ENCODE assay signal across 8 mouse cellular contexts in genomic region chr4:136892811-136893210, GRCm38 (mm10). TPM values are rescaled to one million over a fixed set of nuclear protein-coding genes. Genes with fewer than 3 reads are reported as not detected.
DNase-seq lines count a peak whose midpoint lies in the region; ATAC-seq lines count a peak whose summit lies in the region.

Gene C1qc, minus strand, starts transcription at chr4:136893065.

- no peak for DNase-seq in forebrain, embryonic 14.5 days (ENCODE audit: low spot score)
- no peak for DNase-seq in forebrain, embryonic 11.5 days (ENCODE audit: low spot score)
- no peak for DNase-seq in thymus, postnatal 0 days (ENCODE audit: low spot score)
- no peak for DNase-seq in thymus, postnatal 10 days (ENCODE audit: low spot score in 2 of 2)
- DNase-seq in hindbrain, embryonic 14.5 days (ENCODE audit: low spot score): no peak
- no peak for DNase-seq in yolk sac, embryonic 10.5 days (ENCODE audit: low spot score)

- H3K4me2 ChIP-seq in forebrain, embryonic 14.5 days (ENCODE audit: low read length): no peak within 1 kb of the TSS
- no peak within 1 kb of the TSS for H3K4me2 ChIP-seq in forebrain, embryonic 11.5 days (ENCODE audit: low read depth, low read length, severe bottlenecking)
- H3K4me2 ChIP-seq in hindbrain, embryonic 14.5 days (replicated peaks): no peak within 1 kb of the TSS
- no peak within 1 kb of the TSS for H3K4me2 ChIP-seq in liver, embryonic 12.5 days

- ATAC-seq in forebrain, embryonic 14.5 days: no peak
- ATAC-seq in forebrain, embryonic 11.5 days (replicated peaks; ENCODE audit: low FRiP score): no peak
- no peak for ATAC-seq in hindbrain, embryonic 14.5 days (ENCODE audit: low FRiP score)
- no peak for ATAC-seq in liver, embryonic 12.5 days
- no peak for ATAC-seq in CD4-positive, CD25-positive, alpha-beta regulatory T cell, adult 4 months

- WGBS in forebrain, embryonic 14.5 days: 65% methylated on average over 5 of the region's 5 CpGs
- 54% methylated on average over 5 of the region's 5 CpGs for WGBS in forebrain, embryonic 11.5 days
- 71% methylated on average over 5 of the region's 5 CpGs for WGBS in hindbrain, embryonic 14.5 days
- WGBS in liver, embryonic 12.5 days (ENCODE audit: insufficient replicate concordance): 26% methylated on average over 5 of the region's 5 CpGs

- no peak within 1 kb of the TSS for H3K4me3 ChIP-seq in forebrain, embryonic 14.5 days (ENCODE audit: low read depth, low read length)
- no peak within 1 kb of the TSS for H3K4me3 ChIP-seq in forebrain, embryonic 11.5 days (ENCODE audit: low read depth, low read length)
- no peak within 1 kb of the TSS for H3K4me3 ChIP-seq in hindbrain, embryonic 14.5 days (replicated peaks; ENCODE audit: low read length)
- H3K4me3 ChIP-seq in liver, embryonic 12.5 days: no peak within 1 kb of the TSS

- H3K9ac ChIP-seq in forebrain, embryonic 14.5 days (ENCODE audit: low read length): no peak within 1 kb of the TSS
- no peak within 1 kb of the TSS for H3K9ac ChIP-seq in forebrain, embryonic 11.5 days (ENCODE audit: low read length)
- no peak within 1 kb of the TSS for H3K9ac ChIP-seq in hindbrain, embryonic 14.5 days
- no peak within 1 kb of the TSS for H3K9ac ChIP-seq in liver, embryonic 12.5 days

- no peaks in the 10 kb centered on the region for H3K36me3 ChIP-seq in forebrain, embryonic 14.5 days (ENCODE audit: control insufficient read depth, insufficient read depth, low read length)
- H3K36me3 ChIP-seq in forebrain, embryonic 11.5 days (ENCODE audit: control insufficient read depth, insufficient read depth, low read length): no peaks in the 10 kb centered on the region
- H3K36me3 ChIP-seq in hindbrain, embryonic 14.5 days (replicated peaks; ENCODE audit: control insufficient read depth, insufficient read depth): no peaks in the 10 kb centered on the region
- H3K36me3 ChIP-seq in liver, embryonic 12.5 days: no peaks in the 10 kb centered on the region

- no peak within 1 kb of the TSS for H3K27ac ChIP-seq in forebrain, embryonic 14.5 days (ENCODE audit: low read depth, low read length)
- no peak within 1 kb of the TSS for H3K27ac ChIP-seq in forebrain, embryonic 11.5 days (ENCODE audit: low read depth, low read length)
- H3K27ac ChIP-seq in hindbrain, embryonic 14.5 days: no peak within 1 kb of the TSS
- H3K27ac ChIP-seq in liver, embryonic 12.5 days: no peak within 1 kb of the TSS

- H3K4me1 ChIP-seq in forebrain, embryonic 14.5 days (ENCODE audit: control insufficient read depth, insufficient read depth, low read length): no peaks in the 10 kb centered on the region
- H3K4me1 ChIP-seq in forebrain, embryonic 11.5 days (replicated peaks; ENCODE audit: control insufficient read depth, insufficient read depth, low read length): peaks cover 5% of the 10 kb centered on the region; the same call in 1 of the 2 replicates
- 0 out of 2 replicates have a peak, but pooled peaks cover 2% of the 10 kb centered on the region for H3K4me1 ChIP-seq in hindbrain, embryonic 14.5 days (replicated peaks; ENCODE audit: control insufficient read depth, insufficient read depth, low read length)
- no peaks in the 10 kb centered on the region for H3K4me1 ChIP-seq in liver, embryonic 12.5 days

- H3K9me3 ChIP-seq in forebrain, embryonic 14.5 days (replicated peaks; ENCODE audit: control insufficient read depth, low read length): no peaks in the 10 kb centered on the region
- no peaks in the 10 kb centered on the region for H3K9me3 ChIP-seq in forebrain, embryonic 11.5 days (ENCODE audit: control insufficient read depth, low read length)
- no peaks in the 10 kb centered on the region for H3K9me3 ChIP-seq in hindbrain, embryonic 14.5 days (ENCODE audit: control insufficient read depth, low read length)
- no peaks in the 10 kb centered on the region for H3K9me3 ChIP-seq in liver, embryonic 12.5 days (replicated peaks)

- H3K27me3 ChIP-seq in forebrain, embryonic 14.5 days (replicated peaks; ENCODE audit: control insufficient read depth, insufficient read depth, low read length): peaks cover 19% of the 10 kb centered on the region
- H3K27me3 ChIP-seq in forebrain, embryonic 11.5 days (ENCODE audit: control insufficient read depth, insufficient read depth, low read length): peaks cover 12% of the 10 kb centered on the region
- H3K27me3 ChIP-seq in hindbrain, embryonic 14.5 days (ENCODE audit: control insufficient read depth, insufficient read depth, low read length): peaks cover 29% of the 10 kb centered on the region
- H3K27me3 ChIP-seq in liver, embryonic 12.5 days (replicated peaks): peaks cover 59% of the 10 kb centered on the region

RNA-seq across cellular contexts. Expression of gene C1qc, which starts in this region (rescaled TPM):
- 22.3 and 25.6 TPM in 2 replicates for polyA plus RNA-seq in forebrain, embryonic 14.5 days (2014; fragmentation: Nextera tagmentation; extraction: Ambion mirVana)
- polyA plus RNA-seq in forebrain, embryonic 11.5 days (2014; fragmentation: Nextera tagmentation; extraction: Ambion mirVana): 10.0 and 10.7 TPM in 2 replicates
- 75.3 and 77.9 TPM in 2 replicates for polyA plus RNA-seq in thymus, postnatal 0 days (2015; fragmentation: Nextera tagmentation; extraction: Ambion mirVana)
- polyA plus RNA-seq in hindbrain, embryonic 14.5 days (2014; fragmentation: Nextera tagmentation; extraction: Ambion mirVana): 29.5 and 30.5 TPM in 2 replicates
- polyA plus RNA-seq in liver, embryonic 12.5 days (2016; fragmentation: Nextera tagmentation; extraction: Ambion mirVana): 32.7 and 33.5 TPM in 2 replicates
- polyA plus RNA-seq in CD4-positive, CD25-positive, alpha-beta regulatory T cell, adult 4 months (2017; shearing (Covaris generic)): 1 to 10 TPM in 1 of 2 experiments, under 1 TPM in 1; 0.63 to 1.1 TPM
